Mouse (Mus musculus): Measurements from ENCODE around the gene Eif4ebp2. TPM values are rescaled to one million over a fixed set of nuclear protein-coding genes. Genes with fewer than 3 reads are reported as not detected.

Gene Eif4ebp2
- total and polyA plus RNA-seq, 2 experiments from 2014 or later: 18.6 to 49.1 TPM

DNA sequence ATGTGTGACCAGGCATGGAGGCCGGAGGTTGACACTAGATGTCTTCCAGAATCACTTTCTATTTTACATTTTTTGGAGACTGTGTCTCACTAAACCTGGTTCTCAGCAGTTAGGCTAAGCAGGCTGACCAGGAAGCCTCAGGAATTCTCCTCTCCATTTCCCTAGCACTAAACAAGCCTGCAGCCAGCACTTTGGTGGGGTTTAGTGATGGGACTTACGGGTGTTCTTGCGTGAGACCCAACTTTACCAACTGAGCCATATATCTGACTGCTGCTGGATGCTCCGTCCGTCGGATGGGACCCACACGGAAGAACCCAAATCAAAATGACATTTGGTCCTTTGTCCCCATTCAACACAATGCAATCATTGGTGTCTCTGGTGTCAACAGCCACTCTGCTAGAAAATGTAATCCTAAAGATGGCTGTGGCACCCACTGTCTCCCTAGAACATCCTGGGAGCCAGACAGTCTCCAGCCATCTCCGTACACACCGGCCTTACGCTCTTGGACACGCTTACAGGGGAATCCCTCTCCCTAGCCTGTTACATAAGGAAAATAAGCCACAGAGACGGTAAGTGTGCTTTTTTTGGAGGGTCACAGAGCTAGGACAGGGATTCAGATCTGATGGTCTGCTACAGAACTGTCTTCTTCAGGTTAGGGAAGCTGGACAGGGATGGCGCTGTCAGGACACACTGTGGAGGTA, 73.0 kb downstream of the Eif4ebp2 start:
- ATAC-seq (no peak), DNase-seq (no peak)
- TF ChIP-seq CTCF (IDR thresholded peaks at IDR 0.05; ENCODE audit: low read depth): no peak
- no peaks in the 10 kb centered on the region for H3K9me3 ChIP-seq (ENCODE audit: low read length)
- 87% methylated on average over 13 of the region's 13 CpGs for WGBS
- H3K4me1 ChIP-seq (ENCODE audit: insufficient read depth): peaks cover 13% of the 10 kb centered on the region; the same call in 1 of the 2 replicates
- H3K9ac ChIP-seq: no peak overlapping the region
- no peak overlapping the region for H3K4me3 ChIP-seq (ENCODE audit: low read depth, low read length)
- no peaks in the 10 kb centered on the region for H3K27me3 ChIP-seq (ENCODE audit: insufficient read depth, low read length)
- no peaks in the 10 kb centered on the region for H3K36me3 ChIP-seq (ENCODE audit: insufficient read depth)
- no peak overlapping the region for H3K4me2 ChIP-seq (ENCODE audit: low read depth)
- no peak overlapping the region for H3K27ac ChIP-seq (ENCODE audit: low read depth, low read length)

DNA sequence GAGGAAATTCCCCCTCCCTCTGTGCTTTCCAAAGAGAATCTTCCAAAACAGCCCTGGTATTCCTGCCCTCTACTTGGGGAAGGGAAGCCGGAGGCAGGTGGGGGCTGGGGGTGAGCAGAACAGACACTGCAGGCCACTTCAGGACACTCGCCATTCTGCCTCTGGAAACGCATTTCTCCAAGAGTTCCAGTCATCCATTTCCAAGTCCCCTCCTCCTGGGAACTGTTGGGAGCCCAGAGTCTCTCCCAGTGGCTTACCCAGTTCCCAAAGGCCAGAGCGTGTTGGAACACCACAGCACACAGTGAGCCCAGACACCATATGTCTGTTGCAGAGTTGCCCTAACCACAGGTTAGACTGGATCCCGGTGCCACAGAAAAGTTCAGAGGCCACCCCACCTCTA, 73.8 kb downstream of the Eif4ebp2 start:
- no peaks in the 10 kb centered on the region for H3K9me3 ChIP-seq (ENCODE audit: low read length)
- H3K4me2 ChIP-seq (ENCODE audit: low read depth): no peak overlapping the region
- H3K27me3 ChIP-seq (ENCODE audit: insufficient read depth, low read length): no peaks in the 10 kb centered on the region
- no peak overlapping the region for H3K9ac ChIP-seq
- H3K4me3 ChIP-seq (ENCODE audit: low read depth, low read length): no peak overlapping the region
- ATAC-seq (no peak), DNase-seq (no peak)
- no peaks in the 10 kb centered on the region for H3K36me3 ChIP-seq (ENCODE audit: insufficient read depth)
- 82% methylated on average over 5 of the region's 5 CpGs for WGBS
- no peak overlapping the region for H3K27ac ChIP-seq (ENCODE audit: low read depth, low read length)
- H3K4me1 ChIP-seq (ENCODE audit: insufficient read depth): 0 out of 2 replicates have a peak, but pooled peaks cover 5% of the 10 kb centered on the region
- no peak for TF ChIP-seq CTCF (IDR thresholded peaks at IDR 0.05; ENCODE audit: low read depth)

Other genes with a start within 250 kb of the Eif4ebp2 start
- gene Adamts14, start 179.2 kb downstream of the Eif4ebp2 start, total RNA-seq (2014; rRNA removed): 0.54 and 1.0 TPM in 2 replicates
- 0.18 and 0.22 TPM in 2 replicates for gene Adamts14, start 179.2 kb downstream of the Eif4ebp2 start, polyA plus RNA-seq (2015; fragmentation: Nextera tagmentation; extraction: Ambion mirVana)
- not detected in 2 replicates for gene Prf1, start 154.8 kb downstream of the Eif4ebp2 start, total RNA-seq (2014; rRNA removed)
- gene Prf1, start 154.8 kb downstream of the Eif4ebp2 start, polyA plus RNA-seq (2015; fragmentation: Nextera tagmentation; extraction: Ambion mirVana): not detected in 2 replicates
- gene Pald1, start 69.1 kb downstream of the Eif4ebp2 start, total RNA-seq (2014; rRNA removed): 20.2 and 23.7 TPM in 2 replicates
- gene Pald1, start 69.1 kb downstream of the Eif4ebp2 start, polyA plus RNA-seq (2015; fragmentation: Nextera tagmentation; extraction: Ambion mirVana): 12.4 and 14.4 TPM in 2 replicates
- gene Nodal, start 34.7 kb downstream of the Eif4ebp2 start, total RNA-seq (2014; rRNA removed): 0.54 TPM in 1 of 2 replicates, not detected in the other
- gene Nodal, start 34.7 kb downstream of the Eif4ebp2 start, polyA plus RNA-seq (2015; fragmentation: Nextera tagmentation; extraction: Ambion mirVana): 0.13 and 0.16 TPM in 2 replicates
- gene Lrrc20, start 23.1 kb upstream of the Eif4ebp2 start, total RNA-seq (2014; rRNA removed): 16.8 and 19.5 TPM in 2 replicates
- 15.9 and 16.0 TPM in 2 replicates for gene Lrrc20, start 23.1 kb upstream of the Eif4ebp2 start, polyA plus RNA-seq (2015; fragmentation: Nextera tagmentation; extraction: Ambion mirVana)
- 2.8 and 3.7 TPM in 2 replicates for gene Npffr1, start 142.8 kb upstream of the Eif4ebp2 start, total RNA-seq (2014; rRNA removed)
- gene Npffr1, start 142.8 kb upstream of the Eif4ebp2 start, polyA plus RNA-seq (2015; fragmentation: Nextera tagmentation; extraction: Ambion mirVana): 1.3 and 2.2 TPM in 2 replicates
- 137 and 157 TPM in 2 replicates for gene Ppa1, start 195.9 kb upstream of the Eif4ebp2 start, total RNA-seq (2014; rRNA removed)
- gene Ppa1, start 195.9 kb upstream of the Eif4ebp2 start, polyA plus RNA-seq (2015; fragmentation: Nextera tagmentation; extraction: Ambion mirVana): 201 and 219 TPM in 2 replicates
- 188 and 221 TPM in 2 replicates for gene Sar1a, start 227.6 kb upstream of the Eif4ebp2 start, total RNA-seq (2014; rRNA removed)
- 208 and 213 TPM in 2 replicates for gene Sar1a, start 227.6 kb upstream of the Eif4ebp2 start, polyA plus RNA-seq (2015; fragmentation: Nextera tagmentation; extraction: Ambion mirVana)
- 50.5 and 56.8 TPM in 2 replicates for gene Tysnd1, start 242.9 kb upstream of the Eif4ebp2 start, total RNA-seq (2014; rRNA removed)
- gene Tysnd1, start 242.9 kb upstream of the Eif4ebp2 start, polyA plus RNA-seq (2015; fragmentation: Nextera tagmentation; extraction: Ambion mirVana): 34.0 and 34.4 TPM in 2 replicates

Measured in forebrain, postnatal 0 days (tissue).